Mouse (Mus musculus) megakaryocyte-erythroid progenitor cell, adult 5 weeks (primary cell): Measurements from ENCODE around the gene Olfr847. TPM values are rescaled to one million over a fixed set of nuclear protein-coding genes. Genes with fewer than 3 reads are reported as not detected.

Source experiments
- polyA plus RNA-seq: library from polyadenylated mRNA; stranded (reverse); fragments of >175 nt; gene quantifications from 2 replicates; pipeline ENCODE4 v1.2.3, GENCODE M21; 2012

The Olfr847 gene
- not detected in 2 replicates for polyA plus RNA-seq

GRCm38 (mm10) chr9:19378569-19378968 is at the start of gene Olfr847:
TSS of gene Olfr847 (minus strand) at chr9:19378669.

GRCm38 (mm10) chr9:19363905-19364304 is 14.6 kb downstream of the Olfr847 start, which contains the start of gene Olfr846:
TSS of gene Olfr846 (minus strand) at chr9:19364005.

DNA sequence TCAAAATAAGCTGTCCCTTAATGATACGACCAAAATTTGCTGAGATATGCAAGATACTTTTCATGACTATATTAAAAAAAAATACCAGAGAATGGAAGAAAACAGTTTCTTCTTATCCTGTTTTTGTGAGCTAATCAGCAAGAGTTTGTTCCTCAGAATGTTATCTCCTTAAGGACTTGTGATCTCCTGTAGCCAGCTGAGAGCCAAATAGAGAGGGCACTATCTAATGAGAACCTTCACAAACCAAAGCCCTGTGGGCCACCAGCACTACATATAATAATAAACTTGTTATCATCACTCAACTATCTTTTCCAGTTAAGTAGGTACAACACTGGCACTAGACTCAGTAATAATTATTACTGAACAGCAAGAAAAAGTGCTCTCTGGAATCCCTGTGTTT is 42.3 kb downstream of the Olfr847 start, which contains the start of gene Olfr845:
TSS of gene Olfr845 (plus strand) at position 301 of the 400 bp plus-strand sequence.

Other genes starting within 250 kb of the Olfr847 start
- gene Olfr837, start 242.4 kb downstream of the Olfr847 start, polyA plus RNA-seq, result not detected in 2 replicates
- gene Olfr839-ps1, start 201.4 kb downstream of the Olfr847 start, polyA plus RNA-seq, result 0.01 TPM in 1 of 2 replicates, not detected in the other
- 0.01 TPM in 1 of 2 replicates, not detected in the other for gene Olfr843, start 126.7 kb downstream of the Olfr847 start, polyA plus RNA-seq
- gene Olfr844, start 62.3 kb downstream of the Olfr847 start, polyA plus RNA-seq, result not detected in 2 replicates
- 0.04 TPM in 1 of 2 replicates, not detected in the other for gene Olfr845, start 42.2 kb downstream of the Olfr847 start, polyA plus RNA-seq
- gene Olfr846, start 14.7 kb downstream of the Olfr847 start, polyA plus RNA-seq, result 0.03 TPM in 1 of 2 replicates, not detected in the other
- not detected in 2 replicates for gene Olfr849, start 61.6 kb upstream of the Olfr847 start, polyA plus RNA-seq
- not detected in 2 replicates for gene Olfr850, start 99.6 kb upstream of the Olfr847 start, polyA plus RNA-seq
- not detected in 2 replicates for gene Olfr851, start 114.6 kb upstream of the Olfr847 start, polyA plus RNA-seq
- gene Olfr853, start 162.4 kb upstream of the Olfr847 start, polyA plus RNA-seq, result not detected in 2 replicates
- gene Olfr854, start 188.7 kb upstream of the Olfr847 start, polyA plus RNA-seq, result not detected in 2 replicates
- gene Olfr855, start 203.9 kb upstream of the Olfr847 start, polyA plus RNA-seq, result not detected in 2 replicates
- 0.64 and 0.76 TPM in 2 replicates for gene Zfp317, start 243.4 kb upstream of the Olfr847 start, polyA plus RNA-seq